Mouse (Mus musculus) neural tube, embryonic 10.5 days (tissue): ENCODE results near the gene Uck1.

Experiments
- DNase-seq: peaks from one replicate; pipeline ENCODE4 v3.0.0-alpha.2; 2017; ENCODE audit warnings: low spot score; ENCODE audit errors: extremely low spot score

Gene Uck1

DNA sequence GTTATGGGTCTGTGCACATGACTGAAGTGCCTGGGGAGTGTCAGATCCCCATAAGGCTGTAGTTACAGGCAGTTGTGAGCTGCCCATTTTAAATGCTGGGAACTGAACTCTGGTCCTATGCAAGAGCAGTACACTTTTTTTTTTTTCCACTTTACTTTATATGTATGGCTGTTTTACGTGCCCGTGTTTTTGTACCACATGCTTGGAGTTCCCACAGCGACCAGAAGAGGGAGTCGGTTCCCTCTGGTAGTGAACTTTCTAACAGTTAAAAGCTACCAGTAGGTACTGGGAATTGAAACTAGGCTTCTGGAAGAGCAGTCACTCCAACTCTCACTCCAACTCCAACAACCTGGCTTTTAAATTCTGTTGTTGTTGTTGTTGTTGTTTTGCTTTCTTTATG, 676 bp upstream of the Uck1 start:
- peak; percentile 22 for DNase-seq

DNA sequence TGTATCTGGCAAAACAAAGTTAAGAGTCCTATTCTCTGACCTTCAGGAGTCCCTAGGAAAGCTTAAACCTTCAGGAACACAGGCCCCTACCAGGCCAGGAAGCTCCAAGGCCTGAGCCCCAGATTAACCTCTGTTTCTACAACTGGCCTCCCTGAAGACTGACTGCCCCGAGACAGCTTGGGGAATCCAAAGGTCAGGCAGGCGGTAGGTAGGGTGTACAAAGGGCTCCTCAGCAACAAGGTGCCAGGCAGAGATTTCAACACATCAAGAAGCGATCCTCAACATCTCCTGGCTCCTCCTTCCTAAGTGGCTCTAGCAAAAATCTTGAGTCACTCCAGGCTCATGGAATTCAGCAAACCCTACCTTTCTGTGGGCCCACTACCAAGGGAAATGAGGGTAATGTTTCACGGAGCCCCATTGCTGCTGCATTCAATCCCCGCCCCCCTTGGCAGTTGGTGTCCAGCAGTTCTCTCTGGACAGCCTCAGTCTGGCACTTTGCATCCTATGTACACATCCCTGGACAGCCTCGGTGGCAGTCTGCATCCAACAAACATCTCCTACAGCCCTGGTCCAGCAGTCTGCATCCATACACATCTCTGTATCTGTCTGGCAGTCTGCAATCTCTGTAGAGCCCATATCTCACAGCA, 949 bp downstream of the Uck1 start:
- DNase-seq = peak; percentile 20

GRCm38 (mm10) chr2:32256273-32256672, 3.7 kb downstream of the Uck1 start:
- no peak for DNase-seq

GRCm38 (mm10) chr2:32254563-32254962, 5.4 kb downstream of the Uck1 start:
- no peak for DNase-seq

DNA sequence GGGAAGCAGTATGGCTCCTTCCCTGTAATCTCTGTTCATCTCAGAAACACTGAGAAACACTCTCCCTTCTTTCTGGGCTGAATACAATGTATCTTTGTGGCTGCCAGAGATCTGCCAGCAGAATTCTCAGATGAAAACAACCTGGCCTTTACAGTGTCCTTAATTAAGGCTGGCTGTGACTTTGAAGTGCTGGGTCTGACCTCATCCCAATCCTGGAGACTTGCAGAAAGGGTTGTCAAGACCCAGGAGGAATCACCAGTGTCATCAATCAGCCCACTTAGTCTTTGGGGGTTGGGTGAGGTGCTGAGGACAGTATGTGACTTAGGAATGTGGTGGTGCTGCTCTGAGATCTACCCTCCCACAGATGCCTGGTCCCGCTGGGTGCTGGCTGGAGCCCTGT, 6.6 kb downstream of the Uck1 start:
- DNase-seq = no peak

DNA sequence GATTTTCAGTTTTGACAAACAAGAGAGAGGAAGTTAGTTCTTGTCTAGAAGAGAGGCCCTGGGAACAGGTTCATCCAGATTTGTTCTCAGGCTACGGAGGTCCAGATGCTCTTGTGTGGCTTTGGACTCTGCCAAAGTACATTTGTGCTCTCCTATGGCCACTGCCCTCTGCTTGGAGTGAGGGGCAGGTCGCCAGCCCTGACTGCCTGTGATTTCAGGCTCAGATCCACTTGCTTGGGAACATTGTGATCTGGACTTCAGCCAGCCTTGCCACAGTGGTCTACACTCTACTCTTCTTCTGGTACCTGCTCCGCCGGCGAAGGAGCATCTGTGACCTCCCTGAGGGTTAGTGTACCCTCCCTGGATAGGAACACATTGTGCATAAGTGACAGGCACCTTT, 7.3 kb downstream of the Uck1 start:
- DNase-seq = no peak

DNA sequence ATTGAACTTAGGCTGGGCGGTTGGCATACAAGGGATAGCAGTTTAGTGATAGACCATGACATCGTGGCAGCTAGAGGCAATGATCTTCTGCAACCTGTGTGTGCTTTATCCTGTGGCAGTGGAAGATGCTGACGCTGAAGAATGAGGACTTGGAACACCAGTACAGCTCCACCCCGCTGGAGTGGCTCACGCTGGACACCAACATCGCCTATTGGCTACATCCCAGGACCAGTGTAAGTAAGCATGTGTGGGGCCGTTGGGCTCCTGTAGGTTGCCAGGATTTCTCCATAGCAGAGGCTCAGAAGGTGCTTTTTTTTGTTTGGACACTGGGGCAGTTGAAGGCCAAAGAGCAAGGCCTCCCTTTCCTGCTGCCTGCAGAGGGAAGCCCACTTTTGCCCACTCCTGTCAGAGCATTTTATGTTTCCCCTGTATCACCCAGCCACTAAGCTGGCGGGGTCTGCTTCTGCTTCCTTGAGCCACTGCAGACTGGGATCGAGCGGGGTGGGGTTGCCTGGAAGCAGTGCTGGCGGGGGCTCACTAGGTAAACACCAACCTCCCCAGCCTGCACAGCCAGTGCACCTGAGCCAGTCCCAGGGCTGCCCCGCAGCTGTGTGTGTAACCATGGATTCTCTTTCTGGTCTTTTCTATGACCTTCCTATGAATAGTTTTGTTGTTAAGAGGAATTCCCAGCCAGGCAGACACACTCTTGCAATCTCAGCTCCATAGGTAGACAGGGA, 8.0 kb downstream of the Uck1 start:
- no peak for DNase-seq

GRCm38 (mm10) chr2:32248377-32249361, 11.3 kb downstream of the Uck1 start:
- no peak for DNase-seq

GRCm38 (mm10) chr2:32246741-32247140, 13.2 kb downstream of the Uck1 start:
- no peak for DNase-seq

GRCm38 (mm10) chr2:32242986-32243385, 17.0 kb downstream of the Uck1 start:
- no peak for DNase-seq

- DNase-seq = no peak
These were observed 19.4 kb downstream of the Uck1 start for GRCm38 (mm10) chr2:32240591-32240990.

- no peak for DNase-seq
These were observed 21.1 kb downstream of the Uck1 start for GRCm38 (mm10) chr2:32238708-32239435.

DNA sequence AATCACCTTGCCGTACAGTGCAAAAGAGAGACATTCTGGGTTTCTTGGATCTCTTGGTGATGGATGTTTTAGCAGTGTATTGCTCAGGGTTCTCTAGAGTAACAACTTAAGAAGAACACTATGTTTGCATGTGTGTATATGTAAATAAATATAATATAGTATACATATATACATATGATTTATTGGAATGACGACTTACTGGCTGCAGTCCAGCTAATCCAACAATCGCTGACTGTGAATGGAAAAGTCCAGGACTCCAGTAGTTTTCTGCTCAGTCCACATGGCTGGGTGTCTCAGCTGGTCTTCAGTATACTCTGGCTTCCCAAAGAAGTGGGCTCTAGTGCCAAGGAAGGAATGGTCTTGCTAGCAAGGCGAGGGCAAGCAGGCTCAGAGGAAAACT, 22.4 kb downstream of the Uck1 start:
- no peak for DNase-seq

- peak; percentile 63 for DNase-seq
These were observed 23.0 kb downstream of the Uck1 start for GRCm38 (mm10) chr2:32236760-32237487.

GRCm38 (mm10) chr2:32235886-32236759, 23.8 kb downstream of the Uck1 start, which contains the start of gene Pomt1:
TSS of gene Pomt1 (plus strand) at chr2:32236590.
- DNase-seq = peak; percentile 92

DNA sequence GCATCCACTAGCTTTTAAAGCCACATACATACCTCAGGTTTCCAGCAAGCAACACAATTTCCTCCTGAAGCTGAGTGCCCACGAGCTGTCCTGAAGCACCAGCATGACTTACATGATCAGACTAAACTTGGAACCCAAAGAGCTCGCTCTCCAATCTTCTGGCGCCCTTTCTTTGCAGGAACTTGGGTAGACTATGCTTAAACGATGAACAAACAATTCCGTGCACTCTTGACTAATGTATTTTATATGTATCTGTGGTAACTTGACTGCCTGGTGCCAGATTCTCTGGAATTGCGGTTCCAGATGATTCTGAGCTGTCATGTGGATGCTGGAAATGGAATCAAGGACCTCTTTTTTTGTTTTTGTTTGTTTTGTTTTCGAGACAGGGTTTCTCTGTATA, 24.5 kb downstream of the Uck1 start:
- no peak for DNase-seq

- DNase-seq = no peak
These were observed 37.9 kb downstream of the Uck1 start for GRCm38 (mm10) chr2:32222057-32222456.

DNA sequence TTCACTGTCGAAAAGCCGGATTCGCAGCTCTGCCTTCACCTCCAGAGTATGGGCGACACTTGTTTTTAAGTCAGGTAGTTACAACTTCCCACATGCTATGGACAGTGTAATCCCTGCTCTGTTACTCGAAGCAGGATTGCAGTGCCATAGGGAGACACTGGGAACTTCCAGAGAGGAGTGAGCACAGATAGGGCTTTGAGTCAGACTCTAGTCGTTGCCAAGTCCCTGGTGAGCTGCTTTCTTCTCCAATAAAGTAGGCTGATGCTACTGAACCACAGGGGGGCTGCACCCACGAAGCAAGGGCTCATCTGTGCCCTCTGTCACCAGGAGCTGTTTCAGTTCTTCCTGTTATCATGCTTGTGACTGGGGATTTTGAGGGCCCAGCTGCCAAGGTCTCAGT, 38.4 kb downstream of the Uck1 start:
- DNase-seq = no peak

GRCm38 (mm10) chr2:32220969-32221368, 39.0 kb downstream of the Uck1 start:
- no peak for DNase-seq

DNA sequence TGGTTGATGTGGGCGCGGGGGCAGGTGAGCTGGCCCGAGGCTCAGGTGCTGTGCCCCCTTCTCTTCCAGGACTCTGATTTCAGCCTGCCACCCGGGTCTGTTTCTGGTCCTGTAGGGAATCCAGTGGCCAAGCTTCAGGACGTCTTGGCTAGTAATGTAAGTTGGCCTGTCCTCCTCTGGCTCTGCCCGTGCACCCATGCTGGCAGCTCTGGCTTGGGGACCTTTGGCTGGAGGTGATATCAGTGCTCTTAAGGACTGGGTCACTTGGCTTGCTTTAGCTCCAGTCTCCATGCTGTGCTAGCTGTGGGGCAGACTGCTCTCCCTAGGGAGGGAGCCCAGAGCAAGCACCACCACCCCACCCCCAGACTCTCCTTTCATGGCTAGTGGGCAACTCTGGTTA, 39.9 kb downstream of the Uck1 start:
- no peak for DNase-seq
